Mouse (Mus musculus) mouse trophoblast stem cell (cell line): ENCODE measurements around the gene Gm44596.

Experiments used
- in situ Hi-C, 2 experiments: fragments of 300-500 bp; cut with MseI, MboI; formaldehyde crosslinking; loops; 2 replicates in 1 of 2; 3 replicates in 1 of 2; pipeline ENCODE4 v1.15.1; 2025

Gm44596 gene

GRCm38 (mm10) chr6:128380594-128381167 lies 5.4 kb downstream of the Gm44596 start:
- in situ Hi-C loops, result loop anchor here in 1 of 2 experiments (5.0 kb wide), 1 partner anchor 37 kb away; no protein-coding TSS in a partner anchor

DNA sequence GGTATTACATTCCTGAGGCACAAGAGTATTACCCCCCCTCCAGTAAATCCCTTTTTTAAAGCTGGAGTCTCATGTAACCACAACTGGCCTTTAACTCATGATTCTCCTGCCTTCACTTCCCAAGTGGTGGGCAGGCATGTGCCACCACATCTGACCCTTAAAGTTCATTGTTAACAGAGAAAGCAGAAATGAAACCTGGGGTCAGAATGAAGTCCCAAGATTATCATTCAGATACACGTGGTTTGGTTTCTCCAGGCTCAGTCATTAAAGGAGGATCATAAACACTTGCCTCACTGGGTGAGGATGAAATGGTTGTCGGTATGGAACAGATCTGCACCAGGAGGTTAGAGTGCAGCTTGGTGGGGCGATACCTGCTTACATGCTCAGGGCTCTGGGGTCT lies 6.0 kb downstream of the Gm44596 start:
- in situ Hi-C loops, result loop anchor here in 1 of 2 experiments (5.0 kb wide), 1 partner anchor 36 kb away; no protein-coding TSS in a partner anchor

- in situ Hi-C loops, result loop anchor here in 1 of 2 experiments (5.0 kb wide), 1 partner anchor 34 kb away; no protein-coding TSS in a partner anchor
Measured at GRCm38 (mm10) chr6:128383752-128384151, 8.4 kb downstream of the Gm44596 start.

GRCm38 (mm10) chr6:128385026-128385425 lies 9.7 kb downstream of the Gm44596 start:
- in situ Hi-C loops, result no loop called here

- in situ Hi-C loops, result no loop called here
Measured at GRCm38 (mm10) chr6:128389185-128389584, 13.9 kb downstream of the Gm44596 start.

GRCm38 (mm10) chr6:128390683-128391082 lies 15.4 kb downstream of the Gm44596 start:
- in situ Hi-C loops, result no loop called here

- in situ Hi-C loops, result no loop called here
Measured at GRCm38 (mm10) chr6:128397574-128398261, 22.4 kb downstream of the Gm44596 start.

GRCm38 (mm10) chr6:128398996-128399395 lies 23.7 kb downstream of the Gm44596 start, which contains the start of gene Nrip2:
Gene Nrip2 (plus strand): TSS chr6:128399296.
- in situ Hi-C loops, result no loop called here

GRCm38 (mm10) chr6:128399421-128400185 lies 24.3 kb downstream of the Gm44596 start:
- in situ Hi-C loops, result no loop called here

- in situ Hi-C loops, result no loop called here
Measured at GRCm38 (mm10) chr6:128404708-128405107, 29.4 kb downstream of the Gm44596 start.

DNA sequence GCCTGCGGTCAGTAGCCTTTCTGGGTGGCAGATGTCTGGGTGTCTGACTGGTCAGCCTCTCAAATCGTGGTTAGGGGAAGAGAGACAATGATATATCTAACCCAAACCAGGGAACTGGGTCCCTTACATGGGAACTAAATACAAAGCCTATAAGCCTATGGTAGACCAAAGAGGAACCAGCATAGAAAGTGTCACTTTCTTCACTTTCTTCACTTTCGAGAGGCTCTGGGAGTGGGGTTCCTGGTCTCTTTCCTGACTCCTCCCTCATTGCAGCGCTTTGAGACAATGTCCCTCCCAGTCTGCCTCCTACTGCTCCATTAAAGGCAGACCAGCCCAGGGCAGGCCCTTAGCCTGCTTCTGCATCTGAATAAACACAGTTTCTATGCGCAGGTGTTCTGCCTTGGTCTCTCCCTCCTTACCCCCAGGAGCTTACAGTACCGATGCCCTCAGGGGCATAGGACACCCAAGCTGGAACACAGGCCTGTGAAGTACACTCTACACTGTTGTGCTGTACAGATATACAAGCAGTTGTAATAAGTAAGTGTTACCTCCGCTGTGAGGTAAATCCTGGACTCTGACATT lies 33.3 kb downstream of the Gm44596 start:
- in situ Hi-C loops, result no loop called here

DNA sequence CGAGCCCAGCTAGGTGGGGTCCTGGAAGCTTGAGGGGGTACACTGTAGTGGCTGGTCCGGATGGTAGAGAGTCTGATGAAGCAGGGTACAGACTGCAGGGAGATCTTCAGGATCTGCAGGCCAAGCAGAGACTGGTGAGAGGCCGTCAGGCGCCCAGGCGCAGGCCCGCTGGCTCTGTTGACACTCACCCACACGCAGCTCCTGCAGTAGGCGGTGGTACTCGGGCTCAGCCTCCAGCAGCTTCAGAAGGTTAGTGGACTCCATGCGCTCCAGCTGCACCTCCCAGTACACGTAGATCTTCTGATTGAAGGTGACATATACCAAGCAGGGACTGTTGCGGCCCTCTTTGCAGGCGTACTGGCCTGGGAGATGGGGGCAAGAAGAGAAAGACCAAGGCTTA lies 35.0 kb downstream of the Gm44596 start:
- in situ Hi-C loops, result no loop called here

- in situ Hi-C loops, result no loop called here
Measured at GRCm38 (mm10) chr6:128411115-128411514, 35.8 kb downstream of the Gm44596 start.

DNA sequence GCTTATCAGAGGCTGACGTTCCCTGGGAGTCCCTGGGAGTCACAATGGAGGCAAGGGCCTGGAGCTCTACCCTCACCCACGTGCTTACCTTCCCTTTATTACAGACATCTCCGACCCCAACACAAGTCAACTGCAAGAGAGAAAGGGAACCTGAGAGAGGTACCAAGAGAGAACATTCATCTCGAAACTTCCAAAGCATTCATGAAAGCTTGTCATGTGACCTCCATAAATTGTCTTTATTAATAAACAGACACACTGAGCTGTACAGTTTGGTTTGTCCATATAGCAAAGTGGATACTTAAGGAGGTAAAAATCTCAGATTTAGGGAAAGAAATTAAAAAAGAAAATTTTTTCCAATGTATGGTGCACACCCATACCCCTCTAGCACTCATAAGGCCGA lies 40.9 kb downstream of the Gm44596 start:
- in situ Hi-C loops, result loop anchor here in 1 of 2 experiments (5.0 kb wide), 1 partner anchor 34 kb away; no protein-coding TSS in a partner anchor

GRCm38 (mm10) chr6:128418076-128418475 lies 42.8 kb downstream of the Gm44596 start:
- in situ Hi-C loops, result loop anchor here in 1 of 2 experiments (5.0 kb wide), 1 partner anchor 36 kb away; no protein-coding TSS in a partner anchor

GRCm38 (mm10) chr6:128421036-128421435 lies 45.7 kb downstream of the Gm44596 start:
- in situ Hi-C loops, result no loop called here

- in situ Hi-C loops, result no loop called here
Measured at GRCm38 (mm10) chr6:128421480-128421879, 46.2 kb downstream of the Gm44596 start.

GRCm38 (mm10) chr6:128423496-128424268 lies 48.4 kb downstream of the Gm44596 start:
- in situ Hi-C loops, result no loop called here

GRCm38 (mm10) chr6:128424269-128425019 lies 49.1 kb downstream of the Gm44596 start, which contains the start of gene Itfg2:
Gene Itfg2 (minus strand): TSS chr6:128424931.
- in situ Hi-C loops, result no loop called here

GRCm38 (mm10) chr6:128425046-128425445 lies 49.7 kb downstream of the Gm44596 start:
- in situ Hi-C loops, result no loop called here
